Mouse (Mus musculus): ENCODE measurements around the gene Itpr2. TPM values are rescaled to one million over a fixed set of nuclear protein-coding genes. Genes with fewer than 3 reads are reported as not detected.

The Itpr2 gene
- polyA plus RNA-seq, 1 experiment from 2014 or later = 8.9 TPM

GRCm38 (mm10) chr6:146326631-146327030 is 175.4 kb downstream of the Itpr2 start:
- Histone ChIP-seq H3K4me1 (ENCODE audit: control insufficient read depth, insufficient read depth, low read length) (no peaks in the 10 kb centered on the region; the same call in 1 of the 2 replicates), H3K9me3 (ENCODE audit: control insufficient read depth, low read length) (no peaks in the 10 kb centered on the region), H3K9ac (ENCODE audit: low read depth, low read length) (no peak overlapping the region), H3K4me3 (ENCODE audit: low read depth, low read length) (no peak overlapping the region), H3K36me3 (ENCODE audit: control insufficient read depth, insufficient read depth, low read length) (no peaks in the 10 kb centered on the region), H3K4me2 (ENCODE audit: low read depth, low read length) (no peak overlapping the region), H3K27me3 (replicated peaks; ENCODE audit: control insufficient read depth, insufficient read depth, low read length) (no peaks in the 10 kb centered on the region), H3K27ac (replicated peaks; ENCODE audit: low read depth, low read length) (no peak overlapping the region)
- no peak for DNase-seq (ENCODE audit: low spot score)
- 80% methylated on average over 8 of the region's 8 CpGs for WGBS
- no peak for ATAC-seq (ENCODE audit: low read depth)

GRCm38 (mm10) chr6:146324541-146325204 is 177.3 kb downstream of the Itpr2 start:
- ATAC-seq (ENCODE audit: low read depth) (no peak), DNase-seq (ENCODE audit: low spot score) (no peak)
- no peaks in the 10 kb centered on the region; the same call in 1 of the 2 replicates for H3K4me1 ChIP-seq (ENCODE audit: control insufficient read depth, insufficient read depth, low read length)
- H3K27ac ChIP-seq (replicated peaks; ENCODE audit: low read depth, low read length) = no peak overlapping the region
- no peak overlapping the region for H3K4me2 ChIP-seq (ENCODE audit: low read depth, low read length)
- no peaks in the 10 kb centered on the region for H3K9me3 ChIP-seq (ENCODE audit: control insufficient read depth, low read length)
- WGBS = 53% methylated on average over 19 of the region's 19 CpGs
- H3K4me3 ChIP-seq (ENCODE audit: low read depth, low read length) = no peak overlapping the region
- no peak overlapping the region for H3K9ac ChIP-seq (ENCODE audit: low read depth, low read length)
- no peaks in the 10 kb centered on the region for H3K36me3 ChIP-seq (ENCODE audit: control insufficient read depth, insufficient read depth, low read length)
- no peaks in the 10 kb centered on the region for H3K27me3 ChIP-seq (replicated peaks; ENCODE audit: control insufficient read depth, insufficient read depth, low read length)

- no peak overlapping the region for H3K4me3 ChIP-seq (ENCODE audit: low read depth, low read length)
- no peaks in the 10 kb centered on the region for H3K36me3 ChIP-seq (ENCODE audit: control insufficient read depth, insufficient read depth, low read length)
- no peaks in the 10 kb centered on the region for H3K9me3 ChIP-seq (ENCODE audit: control insufficient read depth, low read length)
- WGBS = 70% methylated on average over 7 of the region's 7 CpGs
- H3K9ac ChIP-seq (ENCODE audit: low read depth, low read length) = no peak overlapping the region
- H3K27me3 ChIP-seq (replicated peaks; ENCODE audit: control insufficient read depth, insufficient read depth, low read length) = no peaks in the 10 kb centered on the region
- ATAC-seq (ENCODE audit: low read depth) (no peak), DNase-seq (ENCODE audit: low spot score) (no peak)
- H3K27ac ChIP-seq (replicated peaks; ENCODE audit: low read depth, low read length) = no peak overlapping the region
- H3K4me1 ChIP-seq (ENCODE audit: control insufficient read depth, insufficient read depth, low read length) = peaks cover under 1% of the 10 kb centered on the region; the same call in 1 of the 2 replicates
- H3K4me2 ChIP-seq (ENCODE audit: low read depth, low read length) = no peak overlapping the region
Observed at GRCm38 (mm10) chr6:146322555-146322954, 179.5 kb downstream of the Itpr2 start.

- Histone ChIP-seq H3K36me3 (ENCODE audit: control insufficient read depth, insufficient read depth, low read length) (no peaks in the 10 kb centered on the region), H3K27me3 (replicated peaks; ENCODE audit: control insufficient read depth, insufficient read depth, low read length) (no peaks in the 10 kb centered on the region), H3K4me2 (ENCODE audit: low read depth, low read length) (no peak overlapping the region), H3K4me1 (ENCODE audit: control insufficient read depth, insufficient read depth, low read length) (peaks cover 6% of the 10 kb centered on the region; the same call in 1 of the 2 replicates), H3K27ac (replicated peaks; ENCODE audit: low read depth, low read length) (no peak overlapping the region), H3K9ac (ENCODE audit: low read depth, low read length) (no peak overlapping the region), H3K9me3 (ENCODE audit: control insufficient read depth, low read length) (no peaks in the 10 kb centered on the region), H3K4me3 (ENCODE audit: low read depth, low read length) (no peak overlapping the region)
- ATAC-seq (ENCODE audit: low read depth) (no peak), DNase-seq (ENCODE audit: low spot score) (no peak)
- WGBS = 57% methylated on average over 4 of the region's 4 CpGs
Observed at GRCm38 (mm10) chr6:146321951-146322350, 180.1 kb downstream of the Itpr2 start.

DNA sequence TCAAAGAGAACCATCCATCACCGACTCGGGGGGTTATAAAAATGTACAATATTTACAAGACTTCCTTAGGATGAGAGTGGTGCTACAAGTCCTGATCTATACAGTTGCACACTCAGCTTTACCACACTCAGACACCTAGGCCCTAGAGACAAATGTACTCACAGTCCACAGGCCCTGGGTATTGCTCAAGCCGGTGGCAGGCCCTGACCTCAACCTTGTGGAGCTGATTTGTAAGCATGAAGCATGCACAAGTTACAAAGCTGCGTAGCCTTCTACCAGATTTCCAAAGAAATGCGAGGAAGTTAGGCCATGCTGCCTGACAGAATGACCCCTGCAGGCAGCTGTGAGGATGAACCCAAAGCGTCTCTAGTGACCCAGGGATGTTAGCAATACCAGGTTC is 185.6 kb downstream of the Itpr2 start:
- 81% methylated on average over 6 of the region's 6 CpGs for WGBS
- Histone ChIP-seq H3K36me3 (ENCODE audit: control insufficient read depth, insufficient read depth, low read length) (0 out of 2 replicates have a peak, but pooled peaks cover 7% of the 10 kb centered on the region), H3K4me3 (ENCODE audit: low read depth, low read length) (no peak overlapping the region), H3K4me1 (ENCODE audit: control insufficient read depth, insufficient read depth, low read length) (peaks cover 6% of the 10 kb centered on the region; the same call in 1 of the 2 replicates), H3K9me3 (ENCODE audit: control insufficient read depth, low read length) (peaks cover 4% of the 10 kb centered on the region; the same call in 1 of the 2 replicates), H3K9ac (ENCODE audit: low read depth, low read length) (no peak overlapping the region), H3K27ac (replicated peaks; ENCODE audit: low read depth, low read length) (no peak overlapping the region), H3K4me2 (ENCODE audit: low read depth, low read length) (no peak overlapping the region), H3K27me3 (replicated peaks; ENCODE audit: control insufficient read depth, insufficient read depth, low read length) (no peaks in the 10 kb centered on the region)
- ATAC-seq (ENCODE audit: low read depth) (no peak), DNase-seq (ENCODE audit: low spot score) (no peak)

GRCm38 (mm10) chr6:146315153-146315552 is 186.9 kb downstream of the Itpr2 start:
- DNase-seq (ENCODE audit: low spot score) (no peak), ATAC-seq (ENCODE audit: low read depth) (no peak)
- Histone ChIP-seq H3K4me1 (ENCODE audit: control insufficient read depth, insufficient read depth, low read length) (peaks cover 6% of the 10 kb centered on the region; the same call in 1 of the 2 replicates), H3K9ac (ENCODE audit: low read depth, low read length) (no peak overlapping the region), H3K36me3 (ENCODE audit: control insufficient read depth, insufficient read depth, low read length) (0 out of 2 replicates have a peak, but pooled peaks cover 7% of the 10 kb centered on the region), H3K4me3 (ENCODE audit: low read depth, low read length) (no peak overlapping the region), H3K27me3 (replicated peaks; ENCODE audit: control insufficient read depth, insufficient read depth, low read length) (no peaks in the 10 kb centered on the region), H3K4me2 (ENCODE audit: low read depth, low read length) (no peak overlapping the region), H3K9me3 (ENCODE audit: control insufficient read depth, low read length) (peaks cover 4% of the 10 kb centered on the region; the same call in 1 of the 2 replicates), H3K27ac (replicated peaks; ENCODE audit: low read depth, low read length) (no peak overlapping the region)
- 90% methylated on average over 8 of the region's 8 CpGs for WGBS

- Histone ChIP-seq H3K4me1 (ENCODE audit: control insufficient read depth, insufficient read depth, low read length) (peaks cover 6% of the 10 kb centered on the region; the same call in 1 of the 2 replicates), H3K36me3 (ENCODE audit: control insufficient read depth, insufficient read depth, low read length) (0 out of 2 replicates have a peak, but pooled peaks cover 7% of the 10 kb centered on the region), H3K27ac (replicated peaks; ENCODE audit: low read depth, low read length) (no peak overlapping the region), H3K4me2 (ENCODE audit: low read depth, low read length) (no peak overlapping the region), H3K27me3 (replicated peaks; ENCODE audit: control insufficient read depth, insufficient read depth, low read length) (no peaks in the 10 kb centered on the region), H3K9ac (ENCODE audit: low read depth, low read length) (no peak overlapping the region), H3K9me3 (ENCODE audit: control insufficient read depth, low read length) (peaks cover 4% of the 10 kb centered on the region; the same call in 1 of the 2 replicates), H3K4me3 (ENCODE audit: low read depth, low read length) (no peak overlapping the region)
- WGBS = 51% methylated on average over 5 of the region's 5 CpGs
- DNase-seq (ENCODE audit: low spot score) = no peak
- ATAC-seq (ENCODE audit: low read depth) = no peak
Observed at GRCm38 (mm10) chr6:146314304-146314703, 187.7 kb downstream of the Itpr2 start.

GRCm38 (mm10) chr6:146313396-146313795 is 188.6 kb downstream of the Itpr2 start:
- H3K9ac ChIP-seq (ENCODE audit: low read depth, low read length) = no peak overlapping the region
- no peak for ATAC-seq (ENCODE audit: low read depth)

GRCm38 (mm10) chr6:146310210-146310609 is 191.8 kb downstream of the Itpr2 start:
- WGBS = 52% methylated on average over 2 of the region's 2 CpGs
- Histone ChIP-seq H3K9ac (ENCODE audit: low read depth, low read length) (no peak overlapping the region), H3K27ac (replicated peaks; ENCODE audit: low read depth, low read length) (no peak overlapping the region), H3K9me3 (ENCODE audit: control insufficient read depth, low read length) (0 out of 2 replicates have a peak, but pooled peaks cover under 1% of the 10 kb centered on the region), H3K4me2 (ENCODE audit: low read depth, low read length) (no peak overlapping the region), H3K4me1 (ENCODE audit: control insufficient read depth, insufficient read depth, low read length) (no peaks in the 10 kb centered on the region), H3K36me3 (ENCODE audit: control insufficient read depth, insufficient read depth, low read length) (no peaks in the 10 kb centered on the region), H3K27me3 (replicated peaks; ENCODE audit: control insufficient read depth, insufficient read depth, low read length) (no peaks in the 10 kb centered on the region), H3K4me3 (ENCODE audit: low read depth, low read length) (no peak overlapping the region)
- DNase-seq (ENCODE audit: low spot score) = no peak
- ATAC-seq (ENCODE audit: low read depth) = no peak

More at GRCm38 (mm10) chr6:146313396-146313795, 188.6 kb downstream of the Itpr2 start:
- Histone ChIP-seq H3K27me3 (replicated peaks; ENCODE audit: control insufficient read depth, insufficient read depth, low read length) (no peaks in the 10 kb centered on the region), H3K4me1 (ENCODE audit: control insufficient read depth, insufficient read depth, low read length) (peaks cover 6% of the 10 kb centered on the region; the same call in 1 of the 2 replicates), H3K4me3 (ENCODE audit: low read depth, low read length) (no peak overlapping the region), H3K9me3 (ENCODE audit: control insufficient read depth, low read length) (peaks cover 4% of the 10 kb centered on the region; the same call in 1 of the 2 replicates), H3K36me3 (ENCODE audit: control insufficient read depth, insufficient read depth, low read length) (0 out of 2 replicates have a peak, but pooled peaks cover 7% of the 10 kb centered on the region), H3K4me2 (ENCODE audit: low read depth, low read length) (no peak overlapping the region), H3K27ac (replicated peaks; ENCODE audit: low read depth, low read length) (no peak overlapping the region)
- no peak for DNase-seq (ENCODE audit: low spot score)
- 79% methylated on average over 4 of the region's 4 CpGs for WGBS

Measured in embryonic facial prominence, embryonic 14.5 days (tissue).